Mouse (Mus musculus) right cerebral cortex, postnatal 36 days (tissue): ENCODE data around the gene Adar.
"Not testable (repeated sequence)": the region's sequence is repeated elsewhere in the genome, so short reads cannot be mapped to it uniquely, and the experiment has no call there.

Experiments
- DNase-seq, 2 experiments: peaks; one replicate each; pipeline ENCODE4 v3.0.0; 2022; ENCODE audit warnings: low spot score in 2 of 2, mixed read lengths in 1 of 2

Adar gene

DNA sequence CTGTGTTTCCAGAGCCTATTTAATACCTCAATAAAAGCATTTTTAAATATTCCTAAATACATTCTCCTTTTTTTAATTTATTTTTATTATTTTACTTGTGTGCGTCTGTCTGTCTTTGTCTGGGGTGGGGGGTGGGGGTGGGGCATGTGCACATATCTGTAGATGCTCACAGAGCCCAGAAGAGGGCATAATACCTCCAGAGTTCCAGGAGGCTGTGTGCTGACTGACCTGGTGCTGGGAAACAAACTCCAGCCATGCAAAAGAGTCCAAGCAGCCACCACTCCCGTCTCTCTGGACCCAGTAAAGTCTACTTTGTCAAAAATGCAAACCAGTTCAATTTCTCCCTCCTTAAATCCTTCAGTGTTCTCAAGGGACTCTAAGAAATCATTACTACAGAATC is 79.8 kb downstream of the Adar start:
- no peak for DNase-seq

DNA sequence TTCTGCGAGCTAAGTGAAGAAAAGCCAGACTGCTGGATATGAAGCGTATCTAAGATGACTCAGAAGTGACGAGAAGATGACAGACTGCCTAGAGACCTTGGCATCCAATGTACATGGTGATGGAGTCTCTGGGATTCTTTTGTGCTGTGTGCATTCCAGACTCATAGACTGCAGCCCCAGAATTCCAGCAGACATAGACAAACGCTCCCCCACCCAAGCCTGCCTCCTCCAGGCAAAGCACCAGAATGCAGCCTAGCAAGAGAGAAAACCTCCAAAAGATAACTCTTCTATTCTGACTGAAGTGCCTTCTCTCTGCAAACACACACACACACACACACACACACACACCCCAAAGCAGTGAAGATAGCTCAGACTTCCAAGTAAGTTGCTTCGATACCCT is 80.9 kb downstream of the Adar start:
- no peak for DNase-seq

DNA sequence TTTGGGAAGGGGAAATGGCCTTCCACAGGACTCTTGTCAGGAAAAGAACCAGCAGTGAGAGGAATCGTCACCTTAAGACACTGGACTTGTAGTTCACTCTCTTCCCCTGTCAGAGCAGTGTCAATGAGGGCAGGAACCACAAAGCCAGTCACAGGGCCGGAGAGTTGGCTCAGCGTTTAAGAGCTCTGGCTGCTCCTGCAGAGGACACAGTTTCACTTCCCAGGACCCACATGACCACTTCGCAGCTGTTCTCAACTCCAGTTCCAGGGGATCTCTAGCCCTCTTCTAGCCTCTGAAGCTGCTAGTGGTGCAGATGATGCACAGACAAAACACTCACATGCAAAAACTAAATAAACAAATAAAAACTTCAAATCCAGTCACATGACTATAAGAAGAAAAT is 81.5 kb downstream of the Adar start:
- no peak for DNase-seq

- no peak for DNase-seq
Measured at GRCm38 (mm10) chr3:89798518-89798917, 83.7 kb downstream of the Adar start.

DNA sequence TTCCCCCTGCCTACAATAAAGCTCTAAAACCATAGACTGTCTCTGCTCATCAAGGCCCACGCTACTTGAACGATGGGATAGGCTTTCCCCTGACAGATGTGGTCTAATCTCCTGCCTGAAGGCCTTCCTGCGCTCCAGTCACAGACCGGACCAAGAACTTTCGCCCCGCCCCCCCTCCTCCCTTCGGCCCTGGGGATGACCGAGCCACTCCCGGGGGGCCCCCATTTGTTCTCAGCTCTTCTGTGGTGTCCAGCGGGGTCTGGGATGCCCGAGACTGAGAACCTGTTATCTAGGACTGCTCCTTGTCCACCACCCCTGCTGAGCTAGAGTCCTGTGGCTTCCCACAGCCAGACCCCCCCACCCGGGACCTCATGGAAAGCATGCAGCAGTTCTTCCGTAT is 84.7 kb downstream of the Adar start:
- no peak for DNase-seq

GRCm38 (mm10) chr3:89800078-89800477 is 85.3 kb downstream of the Adar start:
- not testable (repeated sequence) for DNase-seq

DNA sequence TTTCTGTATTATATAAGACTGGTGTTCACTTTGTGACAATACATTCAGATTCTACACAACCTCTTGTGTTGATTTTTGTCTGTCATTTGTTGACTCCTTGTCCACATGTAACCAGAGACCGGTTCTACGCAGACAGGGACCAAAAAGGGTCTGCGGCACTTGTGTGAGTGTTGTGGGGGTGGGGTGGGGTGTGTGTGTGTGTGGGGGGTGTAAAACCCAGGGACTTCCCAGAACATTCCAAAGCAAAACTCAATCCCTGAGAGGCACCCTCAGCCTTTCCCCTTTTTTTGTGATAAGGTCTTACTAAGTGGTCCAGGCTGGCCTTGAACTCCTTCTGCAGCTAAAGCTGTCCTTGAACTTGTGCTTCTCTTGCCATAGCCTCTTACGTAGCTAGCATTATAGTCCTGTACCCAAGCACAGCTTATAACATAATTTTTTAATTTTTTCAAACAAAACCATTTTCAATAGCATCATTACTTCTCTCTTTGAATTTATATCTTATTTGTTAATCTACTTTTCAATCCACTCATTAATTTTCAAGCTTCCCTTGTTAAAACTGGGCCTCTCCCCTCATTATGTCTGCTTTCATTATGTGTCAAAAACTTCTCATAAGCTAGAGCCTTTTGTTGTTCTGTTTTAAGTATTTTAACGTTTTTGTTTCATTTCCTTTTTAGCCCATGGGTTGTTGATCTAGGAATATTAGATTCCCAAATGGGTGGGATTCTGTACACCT is 86.1 kb downstream of the Adar start:
- DNase-seq, result no peak

DNA sequence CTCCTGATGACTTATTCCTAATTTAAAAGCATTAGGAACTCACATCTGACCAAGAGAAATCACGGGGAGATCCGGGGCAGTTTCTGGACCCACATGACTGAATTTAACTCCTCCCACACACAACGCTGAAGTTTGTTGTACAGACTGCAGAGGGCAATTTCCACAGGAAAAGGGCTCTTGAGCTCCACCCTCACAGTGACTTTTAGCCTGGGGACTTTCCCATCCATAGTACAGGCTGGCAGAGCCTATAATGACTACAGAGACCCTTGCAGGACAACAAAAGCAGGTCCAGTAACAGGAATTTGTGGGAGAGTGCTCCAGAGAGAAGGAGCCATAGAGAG is 86.7 kb downstream of the Adar start:
- no peak for DNase-seq

- DNase-seq, result no peak
Measured at GRCm38 (mm10) chr3:89802876-89803275, 88.1 kb downstream of the Adar start.
